16 mouse cellular contexts compared by ENCODE assay signal in genomic region chr10:37439863-37440613, GRCm38 (mm10).
DNase-seq lines count a peak whose midpoint lies in the region; ATAC-seq lines count a peak whose summit lies in the region.
"Had no signal": no experiment of that assay in that cellular context is flagged by ENCODE, and none has a peak within 500 bp of the region (broad histone marks: within the 10 kb centered on the region; RNA-seq: fewer than 3 reads in every experiment).

No protein-coding gene starts in this region.

- H3K9ac ChIP-seq in neural tube, embryonic 13.5 days = no peak overlapping the region
- no peak overlapping the region; the same call in 1 of the 2 replicates for H3K9ac ChIP-seq in midbrain, embryonic 13.5 days (replicated peaks)
- H3K9ac ChIP-seq: embryonic facial prominence, embryonic 12.5 days; limb, embryonic 15.5 days had no signal

- no peak overlapping the region for H3K4me2 ChIP-seq in neural tube, embryonic 13.5 days
- no peak overlapping the region for H3K4me2 ChIP-seq in midbrain, embryonic 13.5 days (replicated peaks)
- H3K4me2 ChIP-seq: embryonic facial prominence, embryonic 12.5 days; limb, embryonic 15.5 days had no signal

- ATAC-seq in neural tube, embryonic 13.5 days (ENCODE audit: low read depth) = peak; percentile 47; the same call in 1 of the 2 replicates
- peak; percentile 97 for ATAC-seq in midbrain, embryonic 13.5 days
- ATAC-seq: inflammation-experienced regulatory T-cells, adult 6 months had no signal

- WGBS in neural tube, embryonic 13.5 days = 52% methylated on average over 4 of the region's 4 CpGs
- 8% methylated on average over 4 of the region's 4 CpGs for WGBS in midbrain, embryonic 13.5 days

- no peaks in the 10 kb centered on the region for H3K27me3 ChIP-seq in neural tube, embryonic 13.5 days
- no peaks in the 10 kb centered on the region for H3K27me3 ChIP-seq in midbrain, embryonic 13.5 days
- H3K27me3 ChIP-seq: embryonic facial prominence, embryonic 12.5 days; limb, embryonic 15.5 days had no signal

- H3K9me3 ChIP-seq in neural tube, embryonic 13.5 days = no peaks in the 10 kb centered on the region
- H3K9me3 ChIP-seq in midbrain, embryonic 13.5 days = no peaks in the 10 kb centered on the region
- H3K9me3 ChIP-seq: embryonic facial prominence, embryonic 12.5 days; limb, embryonic 15.5 days had no signal

- H3K27ac ChIP-seq in neural tube, embryonic 13.5 days (replicated peaks) = no peak overlapping the region
- H3K27ac ChIP-seq in midbrain, embryonic 13.5 days = peak overlapping the region; percentile 73
- H3K27ac ChIP-seq: embryonic facial prominence, embryonic 12.5 days; heart, adult 2 months; limb, embryonic 15.5 days had no signal

- DNase-seq in cerebellum, postnatal 10 days = peak; percentile 15 to 83
- no peak for DNase-seq in cerebellum, adult 11-12 months
- DNase-seq in neural tube, embryonic 10.5 days (ENCODE audit: extremely low spot score, low spot score) = no peak
- no peak for DNase-seq in layer of hippocampus, adult 11-12 months (ENCODE audit: low spot score)
- DNase-seq in frontal cortex, postnatal 14 days (ENCODE audit: low spot score in 2 of 2) = no peak
- DNase-seq in kidney, adult 9 months = no peak
- DNase-seq: adrenal gland, postnatal 10 days; cerebellum, postnatal 36 days; heart, adult 2 months; lung, adult 2 months; thymus, postnatal 36 days had no signal

- H3K36me3 ChIP-seq in neural tube, embryonic 13.5 days = no peaks in the 10 kb centered on the region
- H3K36me3 ChIP-seq in midbrain, embryonic 13.5 days = no peaks in the 10 kb centered on the region
- H3K36me3 ChIP-seq: embryonic facial prominence, embryonic 12.5 days; limb, embryonic 15.5 days had no signal

- H3K4me3 ChIP-seq in neural tube, embryonic 13.5 days = no peak overlapping the region
- no peak overlapping the region for H3K4me3 ChIP-seq in midbrain, embryonic 13.5 days (replicated peaks)
- H3K4me3 ChIP-seq: embryonic facial prominence, embryonic 12.5 days; heart, adult 2 months; limb, embryonic 15.5 days had no signal

- H3K4me1 ChIP-seq in neural tube, embryonic 13.5 days (replicated peaks) = 0 out of 2 replicates have a peak, but pooled peaks cover 3% of the 10 kb centered on the region
- H3K4me1 ChIP-seq in midbrain, embryonic 13.5 days (replicated peaks) = peaks cover 19% of the 10 kb centered on the region; the same call in 1 of the 2 replicates
- H3K4me1 ChIP-seq: embryonic facial prominence, embryonic 12.5 days had no signal

Comparison
In these comparisons a context has a peak if more than half of its experiments do, and no peak if none do; other contexts are left out.
1. DNase-seq: peak in cerebellum, postnatal 10 days (2 of 2); none in cerebellum, adult 11-12 months (single experiment), neural tube, embryonic 10.5 days (single experiment), layer of hippocampus, adult 11-12 months (single experiment), frontal cortex, postnatal 14 days (0 of 2) and kidney, adult 9 months (single experiment).